ENCODE assay signal across 8 mouse cellular contexts in the genomic region with DNA sequence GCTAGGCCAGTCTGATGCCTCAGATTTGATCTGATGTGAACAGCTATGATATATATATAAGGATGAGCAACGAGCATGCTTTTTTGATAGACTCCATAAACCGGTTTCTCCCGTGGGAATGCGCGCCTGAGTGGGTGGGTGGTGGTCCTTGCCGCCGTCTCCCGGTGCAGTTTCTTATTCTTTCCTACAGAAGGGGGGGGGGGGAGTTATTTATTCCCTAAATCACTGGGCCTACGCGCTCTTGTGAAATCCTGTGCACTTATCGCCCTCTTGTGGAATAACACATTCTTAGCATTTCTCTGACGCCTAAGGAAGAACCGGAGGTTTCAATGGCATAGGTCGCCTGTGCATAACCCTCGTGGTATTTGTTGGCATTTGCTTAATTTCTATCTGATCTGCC. TPM values are rescaled to one million over a fixed set of nuclear protein-coding genes. Genes with fewer than 3 reads are reported as not detected.
DNase-seq lines count a peak whose midpoint lies in the region; ATAC-seq and TF ChIP-seq lines count a peak whose summit lies in the region.
"Had no signal": no experiment of that assay in that cellular context is flagged by ENCODE, and none has a peak within 500 bp of the region (broad histone marks: within the 10 kb centered on the region; RNA-seq: fewer than 3 reads in every experiment).

No protein-coding gene starts in this region.

- H3K4me1 ChIP-seq in kidney, postnatal 0 days (replicated peaks; ENCODE audit: insufficient read depth, low read length) = peaks cover 12% of the 10 kb centered on the region; the same call in 1 of the 2 replicates
- H3K4me1 ChIP-seq in kidney, embryonic 15.5 days = peaks cover 19% of the 10 kb centered on the region
- no peaks in the 10 kb centered on the region for H3K4me1 ChIP-seq in bone marrow macrophage, adult 2 months (ENCODE audit: control insufficient read depth, insufficient read depth, low read length)

- peak; percentile 81 for TF ChIP-seq CTCF in kidney, postnatal 0 days (IDR thresholded peaks at IDR 0.05; ENCODE audit: low read depth)
- peak; percentile 43 for TF ChIP-seq CTCF in bone marrow macrophage, adult 2 months (IDR thresholded peaks at IDR 0.05; ENCODE audit: low read depth, low read length)

- DNase-seq in kidney, postnatal 0 days (ENCODE audit: low spot score) = peak; percentile 85
- DNase-seq in fibroblast of lung, adult 2 months (ENCODE audit: low read depth) = peak; percentile 10
- DNase-seq in lung, postnatal 25 days (ENCODE audit: low spot score) = peak; percentile 41
- DNase-seq in gastrocnemius, postnatal 4 days (ENCODE audit: low spot score in 2 of 2) = no peak

- 3% methylated on average over 15 of the region's 15 CpGs for WGBS in kidney, postnatal 0 days
- WGBS in kidney, embryonic 15.5 days = 1% methylated on average over 15 of the region's 15 CpGs

- no peaks in the 10 kb centered on the region for H3K36me3 ChIP-seq in kidney, postnatal 0 days (ENCODE audit: insufficient read depth, low read length)
- H3K36me3 ChIP-seq in kidney, embryonic 15.5 days = no peaks in the 10 kb centered on the region

- H3K27ac ChIP-seq in kidney, postnatal 0 days = no peak overlapping the region
- H3K27ac ChIP-seq in kidney, embryonic 15.5 days = no peak overlapping the region
- H3K27ac ChIP-seq in bone marrow macrophage, adult 2 months (ENCODE audit: insufficient read depth, low read depth, low read length) = no peak overlapping the region

- H3K4me2 ChIP-seq in kidney, postnatal 0 days (ENCODE audit: low read length) = no peak overlapping the region
- H3K4me2 ChIP-seq in kidney, embryonic 15.5 days = no peak overlapping the region; the same call in 1 of the 2 replicates

- H3K4me3 ChIP-seq in kidney, postnatal 0 days (replicated peaks; ENCODE audit: low read depth, low read length) = no peak overlapping the region
- no peak overlapping the region for H3K4me3 ChIP-seq in kidney, embryonic 15.5 days (replicated peaks)
- H3K4me3 ChIP-seq in bone marrow macrophage, adult 2 months (ENCODE audit: insufficient read depth, low read length) = no peak overlapping the region

- ATAC-seq in kidney, postnatal 0 days (replicated peaks; ENCODE audit: low FRiP score, low read depth) = no peak
- ATAC-seq in kidney, embryonic 15.5 days (replicated peaks; ENCODE audit: low FRiP score) = no peak
- no peak for ATAC-seq in monocyte, adult 5-6 weeks (replicated peaks; ENCODE audit: insufficient number of reproducible peaks, low FRiP score, low TSS enrichment, poor library complexity, severe bottlenecking)

- H3K9ac ChIP-seq in kidney, postnatal 0 days (ENCODE audit: low read depth, low read length) = no peak overlapping the region
- no peak overlapping the region for H3K9ac ChIP-seq in kidney, embryonic 15.5 days

- TF ChIP-seq POLR2A in bone marrow macrophage, adult 2 months (IDR thresholded peaks at IDR 0.05; ENCODE audit: borderline replicate concordance, low read depth, low read length) = no peak

- H3K9me3 ChIP-seq in kidney, postnatal 0 days (replicated peaks; ENCODE audit: low read length) = no peaks in the 10 kb centered on the region
- H3K9me3 ChIP-seq in kidney, embryonic 15.5 days (replicated peaks) = no peaks in the 10 kb centered on the region

- peaks cover 48% of the 10 kb centered on the region for H3K27me3 ChIP-seq in kidney, postnatal 0 days (ENCODE audit: insufficient read depth, low read length)
- peaks cover 65% of the 10 kb centered on the region for H3K27me3 ChIP-seq in kidney, embryonic 15.5 days

RNA-seq across cellular contexts. Expression of gene Nkx6-1, which starts 4.6 kb away (rescaled TPM):
- polyA plus RNA-seq in kidney, postnatal 0 days (2015; fragmentation: Nextera tagmentation; extraction: Ambion mirVana) = 0.51 and 0.52 TPM in 2 replicates
- polyA plus RNA-seq in kidney, embryonic 15.5 days (2015; fragmentation: Nextera tagmentation; extraction: Ambion mirVana) = 0.55 and 0.90 TPM in 2 replicates
- not detected in 2 replicates for polyA plus RNA-seq in bone marrow macrophage, adult 2 months (2012; ENCODE audit: insufficient read depth, insufficient read length, missing spikeins)
- total RNA-seq in monocyte, adult 5-6 weeks (2017) = not detected in 3 replicates
- total RNA-seq in gastrocnemius, postnatal 4 days (2021) = not detected
- polyA plus RNA-seq: spleen, adult 2 months had no signal

Comparison
In these comparisons a context has a peak if more than half of its experiments do, and no peak if none do; other contexts are left out.
1. DNase-seq: peak in kidney, postnatal 0 days (single experiment), fibroblast of lung, adult 2 months (single experiment) and lung, postnatal 25 days (single experiment); none in gastrocnemius, postnatal 4 days (0 of 2).